Mouse (Mus musculus): ENCODE results near the gene Ripk1. TPM values are rescaled to one million over a fixed set of nuclear protein-coding genes. Genes with fewer than 3 reads are reported as not detected.

The Ripk1 gene
- total and polyA plus RNA-seq, 3 experiments: 11.4 to 11.8 TPM; not detected in 1

DNA sequence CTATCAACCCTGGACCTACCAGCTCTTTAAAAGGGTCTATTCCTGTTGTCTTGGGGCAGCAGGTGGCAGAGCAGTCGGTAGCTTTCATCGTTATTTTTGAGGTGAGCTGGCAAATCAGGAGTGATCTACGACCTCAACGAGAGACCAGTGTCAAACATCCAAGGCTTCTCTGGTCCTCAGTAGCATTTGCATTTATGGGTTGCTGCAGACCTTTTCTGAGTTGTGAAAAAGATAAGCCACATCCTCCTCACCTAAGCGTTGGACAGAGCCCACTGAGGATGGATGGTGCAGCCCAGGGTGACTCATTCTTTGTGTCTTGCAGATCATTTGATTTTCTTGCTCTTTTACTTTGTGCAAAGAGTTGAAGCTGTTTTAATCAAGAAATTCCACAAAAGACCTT lies 895 bp downstream of the Ripk1 start:
- peak overlapping the region; percentile 71 for H3K9ac ChIP-seq (ENCODE audit: control insufficient read depth, low read depth, low read length, poor library complexity, severe bottlenecking)
- no peaks in the 10 kb centered on the region for H3K27me3 ChIP-seq (ENCODE audit: control insufficient read depth in 1 of 2, insufficient read depth in 2 of 2, low read length in 2 of 2)
- no peak for DNase-seq (ENCODE audit: low read depth, low spot score)

DNA sequence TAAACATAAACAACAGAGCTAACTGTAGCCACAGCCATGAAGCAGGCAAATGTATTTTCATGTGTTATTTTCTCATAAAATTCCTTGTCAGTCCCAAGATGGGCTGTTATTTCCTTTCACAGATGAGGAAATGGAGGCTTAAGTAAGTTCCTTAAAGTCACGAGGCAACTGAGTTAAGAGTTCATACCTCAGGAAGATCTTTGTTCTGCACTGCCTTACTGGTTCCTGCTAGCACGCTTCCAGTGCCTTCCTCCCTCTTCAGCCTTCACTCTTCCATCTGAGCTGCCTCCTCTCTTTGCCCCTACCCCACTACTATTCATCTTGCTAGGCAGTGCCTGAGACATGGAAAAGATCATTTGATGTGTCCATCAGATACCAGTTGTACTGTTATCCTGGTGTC lies 5.1 kb downstream of the Ripk1 start:
- TF ChIP-seq POLR2AphosphoS2 (IDR thresholded peaks at IDR 0.05; ENCODE audit: low read length): no peak
- no peak for TF ChIP-seq KAT2A (conservative IDR thresholded peaks at IDR 0.05; ENCODE audit: low read depth, low read length)
- TF ChIP-seq BHLHE40 (IDR thresholded peaks at IDR 0.05; ENCODE audit: borderline replicate concordance, low read depth, low read length): no peak
- TF ChIP-seq MXI1 (IDR thresholded peaks at IDR 0.05; ENCODE audit: low read depth, low read length): no peak
- TF ChIP-seq ELF1 (IDR thresholded peaks at IDR 0.05; ENCODE audit: low read depth, low read length): no peak
- TF ChIP-seq TCF12 (IDR thresholded peaks at IDR 0.05; ENCODE audit: low read depth, low read length): no peak
- peaks cover 0 to 6% of the 10 kb centered on the region in 2 experiments; a peak in 2 of 4 replicates for H3K36me3 ChIP-seq (ENCODE audit: control insufficient read depth in 1 of 2, insufficient read depth in 2 of 2, low read length in 2 of 2)
- no peak overlapping the region for H3K27ac ChIP-seq (ENCODE audit: control insufficient read depth, low read depth, low read length)
- peaks cover 15% of the 10 kb centered on the region for H3K79me2 ChIP-seq (ENCODE audit: control insufficient read depth, insufficient read depth, low read length, poor library complexity)
- no peaks in the 10 kb centered on the region for H3K9me3 ChIP-seq (replicated peaks; ENCODE audit: insufficient read depth, low read length)
- no peak for DNase-seq (ENCODE audit: low read depth, low spot score)
- no peak overlapping the region for H3K9ac ChIP-seq (ENCODE audit: control insufficient read depth, low read depth, low read length, poor library complexity, severe bottlenecking)
- no peaks in the 10 kb centered on the region for H3K27me3 ChIP-seq (ENCODE audit: control insufficient read depth in 1 of 2, insufficient read depth in 2 of 2, low read length in 2 of 2)
- H3K4me3 ChIP-seq (ENCODE audit: control insufficient read depth in 1 of 2, insufficient read depth in 1 of 2, low read depth in 2 of 2, low read length in 2 of 2): no peak overlapping the region
- peaks cover 0 to 7% of the 10 kb centered on the region in 2 experiments; a peak in 2 of 4 replicates for H3K4me1 ChIP-seq (ENCODE audit: control insufficient read depth in 1 of 2, insufficient read depth in 2 of 2, low read length in 2 of 2)

More for the DNA sequence above, 895 bp downstream of the Ripk1 start:
- H3K27ac ChIP-seq (ENCODE audit: control insufficient read depth, low read depth, low read length): peak overlapping the region; percentile 57
- peaks cover 3 to 7% of the 10 kb centered on the region in 2 experiments; a peak in 2 of 4 replicates for H3K4me1 ChIP-seq (ENCODE audit: control insufficient read depth in 1 of 2, insufficient read depth in 2 of 2, low read length in 2 of 2)
- TF ChIP-seq TBP (IDR thresholded peaks at IDR 0.05; ENCODE audit: low read depth, low read length) (0 out of 2 replicates have a peak, but pooled peaks have one; percentile 39), HCFC1 (IDR thresholded peaks at IDR 0.05; ENCODE audit: low read depth, low read length) (no peak)
- peaks cover 15% of the 10 kb centered on the region for H3K79me2 ChIP-seq (ENCODE audit: control insufficient read depth, insufficient read depth, low read length, poor library complexity)
- H3K9me3 ChIP-seq (replicated peaks; ENCODE audit: insufficient read depth, low read length): no peaks in the 10 kb centered on the region
- H3K36me3 ChIP-seq (ENCODE audit: control insufficient read depth in 1 of 2, insufficient read depth in 2 of 2, low read length in 2 of 2): peaks cover 0 to 9% of the 10 kb centered on the region in 2 experiments; a peak in 2 of 4 replicates
- H3K4me3 ChIP-seq (ENCODE audit: control insufficient read depth in 1 of 2, insufficient read depth in 1 of 2, low read depth in 2 of 2, low read length in 2 of 2): peak overlapping the region; percentile 88 to 99

DNA sequence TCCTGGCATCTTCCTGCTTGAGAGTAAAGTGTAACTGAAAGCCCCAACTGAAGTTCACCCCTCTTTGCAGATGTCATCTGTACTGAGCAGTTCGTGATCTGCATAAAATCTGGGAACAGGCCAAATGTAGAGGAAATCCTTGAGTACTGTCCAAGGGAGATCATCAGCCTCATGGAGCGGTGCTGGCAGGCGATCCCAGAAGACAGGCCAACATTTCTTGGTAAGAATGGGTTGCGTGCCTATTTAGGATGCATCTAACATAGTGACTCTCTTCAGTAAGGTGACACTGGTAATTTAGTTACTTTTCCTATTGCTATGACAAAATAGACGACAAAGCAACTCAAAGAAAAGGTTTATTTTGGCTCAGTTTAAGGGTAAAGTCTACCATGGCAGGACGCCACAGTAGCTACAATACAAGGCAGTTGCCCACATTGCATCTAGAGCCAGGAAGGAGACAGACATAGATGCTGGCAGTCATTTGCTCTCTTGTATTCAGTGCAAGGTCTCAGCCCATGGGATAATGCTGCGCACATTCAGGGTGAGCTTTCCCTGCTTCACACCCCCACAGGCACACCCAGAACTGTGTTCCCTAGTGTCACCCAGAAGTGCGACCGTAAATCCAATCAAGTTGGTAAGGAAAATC lies 14.9 kb downstream of the Ripk1 start:
- Histone ChIP-seq H3K27ac (ENCODE audit: control insufficient read depth, low read depth, low read length) (no peak overlapping the region), H3K9me3 (replicated peaks; ENCODE audit: insufficient read depth, low read length) (no peaks in the 10 kb centered on the region), H3K79me2 (ENCODE audit: control insufficient read depth, insufficient read depth, low read length, poor library complexity) (no peaks in the 10 kb centered on the region), H3K4me3 (ENCODE audit: control insufficient read depth in 1 of 2, insufficient read depth in 1 of 2, low read depth in 2 of 2, low read length in 2 of 2) (no peak overlapping the region), H3K9ac (ENCODE audit: control insufficient read depth, low read depth, low read length, poor library complexity, severe bottlenecking) (no peak overlapping the region), H3K4me1 (ENCODE audit: control insufficient read depth in 1 of 2, insufficient read depth in 2 of 2, low read length in 2 of 2) (no peaks in the 10 kb centered on the region), H3K36me3 (ENCODE audit: control insufficient read depth in 1 of 2, insufficient read depth in 2 of 2, low read length in 2 of 2) (peaks cover 0 to 22% of the 10 kb centered on the region in 2 experiments; a peak in 2 of 4 replicates), H3K27me3 (ENCODE audit: control insufficient read depth in 1 of 2, insufficient read depth in 2 of 2, low read length in 2 of 2) (no peaks in the 10 kb centered on the region)
- DNase-seq (ENCODE audit: low read depth, low spot score): no peak
- TF ChIP-seq E2F4 (IDR thresholded peaks at IDR 0.05; ENCODE audit: borderline replicate concordance, low read depth, low read length): no peak
- TF ChIP-seq NELFE (IDR thresholded peaks at IDR 0.05; ENCODE audit: low read depth, low read length): no peak
- TF ChIP-seq TCF12 (IDR thresholded peaks at IDR 0.05; ENCODE audit: low read depth, low read length): no peak
- no peak for TF ChIP-seq USF1 (IDR thresholded peaks at IDR 0.05; ENCODE audit: low read depth, low read length)
- TF ChIP-seq ZNF384 (IDR thresholded peaks at IDR 0.05; ENCODE audit: low read depth, low read length): no peak
- TF ChIP-seq NRF1 (IDR thresholded peaks at IDR 0.05; ENCODE audit: insufficient read depth, low read depth, low read length, poor library complexity, severe bottlenecking): no peak
- TF ChIP-seq TAL1 (IDR thresholded peaks at IDR 0.05; ENCODE audit: low read length): no peak
- no peak for TF ChIP-seq BHLHE40 (IDR thresholded peaks at IDR 0.05; ENCODE audit: borderline replicate concordance, low read depth, low read length)
- no peak for TF ChIP-seq RAD21 (IDR thresholded peaks at IDR 0.05; ENCODE audit: low read depth, low read length)
- no peak for TF ChIP-seq UBTF (IDR thresholded peaks at IDR 0.05; ENCODE audit: borderline replicate concordance, insufficient read depth, low read depth, low read length)
- TF ChIP-seq POLR2A (IDR thresholded peaks at IDR 0.05; ENCODE audit: control insufficient read depth in 1 of 2, insufficient read depth in 1 of 2, low read depth in 1 of 2, low read length in 2 of 2, poor library complexity in 1 of 2): no peak
- TF ChIP-seq POLR2AphosphoS5 (IDR thresholded peaks at IDR 0.05; ENCODE audit: borderline replicate concordance, low read depth, low read length): no peak
- no peak for TF ChIP-seq CHD2 (IDR thresholded peaks at IDR 0.05; ENCODE audit: low read length)
- TF ChIP-seq HCFC1 (IDR thresholded peaks at IDR 0.05; ENCODE audit: low read depth, low read length): no peak
- TF ChIP-seq MAX (IDR thresholded peaks at IDR 0.05; ENCODE audit: low read length): no peak
- TF ChIP-seq MAFK (IDR thresholded peaks at IDR 0.05; ENCODE audit: borderline replicate concordance, low read depth, low read length): no peak
- TF ChIP-seq MEF2A (IDR thresholded peaks at IDR 0.05; ENCODE audit: extremely low read depth, insufficient replicate concordance, low read depth, low read length, poor library complexity, severe bottlenecking): no peak

All from MEL (cell line).